Mouse (Mus musculus) layer of hippocampus, adult 2 months (tissue): Measurements from ENCODE around the gene Gatad2b. TPM values are rescaled to one million over a fixed set of nuclear protein-coding genes. Genes with fewer than 3 reads are reported as not detected.

Source experiments
- DNase-seq, 2 experiments: peaks; one replicate each; pipeline ENCODE4 v3.0.0; 2022; ENCODE audit warnings: low spot score in 2 of 2
- H3K27ac ChIP-seq: fragments of 200-600 bp; 2 replicates; pipeline ENCODE4 v1.8.1; 2022
- H3K4me3 ChIP-seq: fragments of 200-600 bp; 2 replicates; pipeline ENCODE4 v1.8.1; 2022; ENCODE audit warnings: mild to moderate bottlenecking
- CTCF ChIP-seq: fragments of 200-600 bp; conservative IDR thresholded peaks from 2 replicates; pipeline ENCODE4 v1.8.1; 2022; ENCODE audit warnings: antibody characterized with exemption, mild to moderate bottlenecking, moderate library complexity
- total RNA-seq, 2 experiments: library from RNA; stranded (reverse); gene quantifications; 2 replicates each; pipeline ENCODE4 v1.2.3; 2021

Gatad2b gene
- total RNA-seq, 2 experiments from 2014 or later: 107 to 108 TPM

- no peak for TF ChIP-seq CTCF
- DNase-seq: no peak
- Histone ChIP-seq H3K4me3 (no peak overlapping the region), H3K27ac (peak overlapping the region; percentile 71)
Measured at GRCm38 (mm10) chr3:90384851-90385375, 91.9 kb downstream of the Gatad2b start.

- TF ChIP-seq CTCF: no peak
Measured at GRCm38 (mm10) chr3:90386817-90387216, 93.8 kb downstream of the Gatad2b start.

GRCm38 (mm10) chr3:90387483-90387882 is 94.5 kb downstream of the Gatad2b start:
- DNase-seq: peak in 1 of 2 experiments; percentile 64
- Histone ChIP-seq H3K4me3 (peak overlapping the region; percentile 16; the same call in 1 of the 2 replicates), H3K27ac (peak overlapping the region; percentile 84)
- TF ChIP-seq CTCF: no peak

More at GRCm38 (mm10) chr3:90386817-90387216, 93.8 kb downstream of the Gatad2b start:
- no peak for DNase-seq
- peak overlapping the region; percentile 16; the same call in 1 of the 2 replicates for H3K4me3 ChIP-seq
- peak overlapping the region; percentile 84 for H3K27ac ChIP-seq

- Histone ChIP-seq H3K27ac (peak overlapping the region; percentile 84; the same call in 1 of the 2 replicates), H3K4me3 (peak overlapping the region; percentile 69)
- no peak for TF ChIP-seq CTCF
- no peak for DNase-seq
Measured at GRCm38 (mm10) chr3:90388192-90388591, 95.2 kb downstream of the Gatad2b start.

GRCm38 (mm10) chr3:90388726-90389510 is 95.9 kb downstream of the Gatad2b start:
- Histone ChIP-seq H3K4me3 (peak overlapping the region; percentile 69), H3K27ac (peak overlapping the region; percentile 84)
- peak; percentile 34 for TF ChIP-seq CTCF
- no peak for DNase-seq

GRCm38 (mm10) chr3:90389511-90390490 is 96.8 kb downstream of the Gatad2b start, which contains the start of gene Slc27a3:
Gene Slc27a3, minus strand, starts transcription at chr3:90389938.
- peak in 1 of 2 experiments; percentile 26 for DNase-seq
- peak within 1 kb of the TSS; percentile 84 for H3K27ac ChIP-seq
- peak within 1 kb of the TSS; percentile 69 for H3K4me3 ChIP-seq
- no peak for TF ChIP-seq CTCF

GRCm38 (mm10) chr3:90391004-90391403 is 98.0 kb downstream of the Gatad2b start:
- TF ChIP-seq CTCF: no peak
- H3K27ac ChIP-seq: no peak overlapping the region

GRCm38 (mm10) chr3:90391941-90392340 is 99.0 kb downstream of the Gatad2b start:
- no peak for TF ChIP-seq CTCF
- no peak overlapping the region for H3K4me3 ChIP-seq
- peak overlapping the region; percentile 3; the same call in 1 of the 2 replicates for H3K27ac ChIP-seq
- no peak for DNase-seq

More at GRCm38 (mm10) chr3:90391004-90391403, 98.0 kb downstream of the Gatad2b start:
- no peak for DNase-seq
- H3K4me3 ChIP-seq: no peak overlapping the region

- no peak for TF ChIP-seq CTCF
- Histone ChIP-seq H3K27ac (no peak overlapping the region), H3K4me3 (no peak overlapping the region)
- DNase-seq: no peak
Measured at GRCm38 (mm10) chr3:90392661-90393060, 99.7 kb downstream of the Gatad2b start.

- Histone ChIP-seq H3K27ac (no peak overlapping the region), H3K4me3 (no peak overlapping the region)
- DNase-seq: no peak
- TF ChIP-seq CTCF: no peak
Measured at GRCm38 (mm10) chr3:90395629-90396028, 102.7 kb downstream of the Gatad2b start.

- no peak overlapping the region for H3K4me3 ChIP-seq
- TF ChIP-seq CTCF: no peak
- no peak for DNase-seq
- no peak overlapping the region for H3K27ac ChIP-seq
Measured at GRCm38 (mm10) chr3:90400993-90401392, 108.0 kb downstream of the Gatad2b start.

GRCm38 (mm10) chr3:90404121-90404520 is 111.1 kb downstream of the Gatad2b start:
- H3K27ac ChIP-seq: no peak overlapping the region
- TF ChIP-seq CTCF: no peak
- no peak overlapping the region for H3K4me3 ChIP-seq
- no peak for DNase-seq

GRCm38 (mm10) chr3:90404609-90405008 is 111.6 kb downstream of the Gatad2b start:
- no peak for DNase-seq
- Histone ChIP-seq H3K27ac (no peak overlapping the region), H3K4me3 (no peak overlapping the region)
- no peak for TF ChIP-seq CTCF
